Mouse (Mus musculus) thymus, adult 2 months (tissue): ENCODE measurements at regions not wholly inside any gene's neighbourhood (a gene's known extent, or its start where the extent isn't known, plus 50 kb on each side); places are given as distances from the start of the nearest gene placed in this dataset.

Experiments
- CTCF ChIP-seq: fragments of 200-500 bp; IDR thresholded peaks from 2 replicates; pipeline ENCODE4 v1.5.1; 2012; ENCODE audit warnings: mild to moderate bottlenecking, control low read depth, low read length, moderate library complexity, borderline replicate concordance; ENCODE audit not compliant: control insufficient read depth, poor library complexity, insufficient read depth; ENCODE audit errors: extremely low read depth
- POLR2A ChIP-seq: fragments of 200-500 bp; IDR thresholded peaks from 2 replicates; pipeline ENCODE4 v1.6.1; 2012; ENCODE audit warnings: mild to moderate bottlenecking, low read length, control low read depth, moderate library complexity; ENCODE audit not compliant: control insufficient read depth, poor library complexity, insufficient read depth; ENCODE audit errors: extremely low read depth

GRCm38 (mm10) chr1:51530191-51530926 lies 52.1 kb upstream of the Nabp1 start:
- no peak for TF ChIP-seq POLR2A
- no peak for TF ChIP-seq CTCF
